Mouse (Mus musculus) heart, postnatal 0 days (tissue): ENCODE results near the gene Unk.

Source experiments
- CTCF ChIP-seq: IDR thresholded peaks from 2 replicates; pipeline ENCODE4 v1.5.1; 2016; ENCODE audit warnings: antibody characterized with exemption, control low read depth, low read depth
- EP300 ChIP-seq: IDR thresholded peaks from 2 replicates; pipeline ENCODE4 v1.6.1; 2016; ENCODE audit warnings: antibody characterized with exemption, low read depth

- TF ChIP-seq CTCF (no peak), EP300 (no peak)
Measured at GRCm38 (mm10) chr11:116074436-116074991, 44.4 kb downstream of the Unk start.
